Mouse (Mus musculus) heart, postnatal 0 days (tissue): ENCODE data around the gene Epn2.

ENCODE experiments used
- CTCF ChIP-seq: IDR thresholded peaks from 2 replicates; pipeline ENCODE4 v1.5.1; 2016; ENCODE audit warnings: antibody characterized with exemption, control low read depth, low read depth
- EP300 ChIP-seq: IDR thresholded peaks from 2 replicates; pipeline ENCODE4 v1.6.1; 2016; ENCODE audit warnings: antibody characterized with exemption, low read depth

DNA sequence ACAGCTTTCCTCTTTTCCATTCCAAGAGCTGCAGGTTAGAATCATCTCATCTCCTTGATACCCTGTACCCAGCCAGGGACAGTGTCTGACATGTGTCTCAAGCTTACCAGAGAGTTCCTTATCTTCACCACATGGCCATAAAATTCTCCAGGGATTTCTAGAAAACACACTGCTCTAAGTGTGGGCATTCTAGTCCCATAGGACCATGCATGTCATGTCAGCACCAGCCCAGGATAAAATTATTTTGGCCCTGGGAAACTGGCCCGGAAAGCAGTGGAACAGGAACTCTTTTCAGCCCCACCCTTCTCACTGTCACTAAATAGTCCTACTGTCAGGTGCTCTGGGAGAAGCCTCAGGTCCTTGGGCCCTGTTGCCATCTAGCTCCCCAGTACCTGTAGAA is 9.8 kb downstream of the Epn2 start:
- TF ChIP-seq CTCF: no peak
- no peak for TF ChIP-seq EP300
